Mouse (Mus musculus): ENCODE data around the gene Fam189a1.

DNA sequence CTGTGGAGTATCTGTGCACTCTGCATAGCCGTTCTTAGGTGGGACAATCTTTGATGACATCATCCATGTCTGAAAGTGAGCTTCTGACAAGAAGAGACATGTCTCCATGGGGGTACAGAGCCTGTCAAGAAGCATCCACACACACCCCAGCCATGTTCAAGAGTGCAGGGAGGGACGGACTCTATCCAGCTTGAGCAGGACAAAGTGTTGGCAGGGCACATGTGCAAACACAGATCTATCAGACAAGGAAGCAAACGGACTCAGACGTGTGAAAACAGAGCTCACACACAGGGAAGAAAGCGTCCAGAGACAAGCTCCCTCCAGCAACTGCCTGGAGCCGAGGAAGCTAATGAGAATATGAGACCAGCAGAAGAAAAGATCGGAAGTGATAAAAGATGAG is 239.7 kb downstream of the Fam189a1 start:
- no peak for TF ChIP-seq RAD21 (IDR thresholded peaks at IDR 0.05; ENCODE audit: low read depth, low read length)
- no peak for TF ChIP-seq MAX (IDR thresholded peaks at IDR 0.05; ENCODE audit: low read length)
- TF ChIP-seq KAT2A (conservative IDR thresholded peaks at IDR 0.05; ENCODE audit: low read depth, low read length) = no peak
- no peak for TF ChIP-seq USF2 (IDR thresholded peaks at IDR 0.05; ENCODE audit: borderline replicate concordance in 1 of 2, insufficient read depth in 1 of 2, low read depth in 1 of 2, low read length in 2 of 2)
- no peak for TF ChIP-seq CTCF (IDR thresholded peaks at IDR 0.05 in 2 of 3, conservative IDR thresholded peaks at IDR 0.05 in 1 of 3; ENCODE audit: control insufficient read depth in 1 of 3, insufficient read depth in 1 of 3, low read depth in 2 of 3, low read length in 3 of 3, poor library complexity in 1 of 3, severe bottlenecking in 1 of 3)
- TF ChIP-seq POLR2AphosphoS2 (IDR thresholded peaks at IDR 0.05; ENCODE audit: low read length) = no peak
- no peak for TF ChIP-seq TCF12 (IDR thresholded peaks at IDR 0.05; ENCODE audit: low read depth, low read length)
- TF ChIP-seq POLR2A (IDR thresholded peaks at IDR 0.05; ENCODE audit: control insufficient read depth in 1 of 2, insufficient read depth in 1 of 2, low read depth in 1 of 2, low read length in 2 of 2, poor library complexity in 1 of 2) = no peak
- TF ChIP-seq CHD1 (IDR thresholded peaks at IDR 0.05; ENCODE audit: low read depth, low read length) = no peak
- no peak for TF ChIP-seq MXI1 (IDR thresholded peaks at IDR 0.05; ENCODE audit: low read depth, low read length)
